Mouse (Mus musculus) liver, embryonic 14.5 days (tissue): ENCODE data around the gene Ddx41. TPM values are rescaled to one million over a fixed set of nuclear protein-coding genes. Genes with fewer than 3 reads are reported as not detected.

ENCODE experiments used
- ATAC-seq: fragments of 200-750 bp; cut with Nextera tagmentation; 2 replicates; pipeline ENCODE4 v1.8.0; 2017; ENCODE audit warnings: moderate number of reproducible peaks, mild to moderate bottlenecking, moderate library complexity; ENCODE audit not compliant: insufficient read depth
- DNase-seq, 3 experiments: peaks; one replicate each; pipeline ENCODE4 v3.0.0-alpha.2; 2012 to 2013; ENCODE audit warnings: low read depth in 3 of 3, low spot score in 3 of 3
- H3K27ac ChIP-seq: fragments of 300-500 bp; sonication (generic); 2 replicates; pipeline ENCODE4 v1.5.1; 2014; ENCODE audit warnings: moderate library complexity, mild to moderate bottlenecking, control low read depth, inconsistent platforms
- H3K27me3 ChIP-seq: fragments of 300-500 bp; sonication (generic); 2 replicates; pipeline ENCODE4 v1.6.1; 2014; ENCODE audit warnings: mild to moderate bottlenecking, low read length, moderate library complexity; ENCODE audit not compliant: control insufficient read depth, insufficient read depth
- H3K36me3 ChIP-seq: fragments of 300-500 bp; sonication (generic); replicated peaks from 2 replicates; pipeline ENCODE4 v1.6.1; 2014; ENCODE audit warnings: low read depth; ENCODE audit not compliant: control insufficient read depth, insufficient read depth
- H3K4me1 ChIP-seq, 2 experiments: fragments of 200-500 bp in 1 of 2; fragments of 300-500 bp in 1 of 2; sonication (generic) in 1 of 2; replicated peaks; 2 replicates each; pipeline ENCODE4 v1.6.1; 2012 to 2014; ENCODE audit warnings: antibody characterized with exemption in 1 of 2, inconsistent platforms in 1 of 2, low read length in 1 of 2; ENCODE audit not compliant: control insufficient read depth in 2 of 2, insufficient read depth in 2 of 2
- H3K4me2 ChIP-seq: fragments of 300-500 bp; sonication (generic); 2 replicates; pipeline ENCODE4 v1.6.1; 2014; ENCODE audit warnings: low read depth, mild to moderate bottlenecking, control low read depth, moderate library complexity
- H3K4me3 ChIP-seq, 2 experiments: fragments of 200-500 bp in 1 of 2; fragments of 300-500 bp in 1 of 2; sonication (generic) in 1 of 2; 2 replicates each; pipeline ENCODE4 v1.5.1; 2012 to 2014; ENCODE audit warnings: low read depth in 2 of 2, low read length in 2 of 2, mild to moderate bottlenecking in 2 of 2, control low read depth in 1 of 2, inconsistent platforms in 1 of 2, moderate library complexity in 1 of 2; ENCODE audit not compliant: insufficient read depth in 1 of 2
- H3K9ac ChIP-seq: fragments of 300-500 bp; sonication (generic); replicated peaks from 2 replicates; pipeline ENCODE4 v1.6.1; 2014; ENCODE audit warnings: mild to moderate bottlenecking, control low read depth, moderate library complexity
- H3K9me3 ChIP-seq: fragments of 300-500 bp; sonication (generic); 2 replicates; pipeline ENCODE4 v1.6.1; 2016; ENCODE audit warnings: low read length, mixed read lengths; ENCODE audit not compliant: control insufficient read depth
- CTCF ChIP-seq: IDR thresholded peaks from 2 replicates; pipeline ENCODE4 v1.5.1; 2016; ENCODE audit warnings: antibody characterized with exemption, low read depth, control low read depth
- EP300 ChIP-seq: IDR thresholded peaks from 2 replicates; pipeline ENCODE4 v1.6.1; 2016; ENCODE audit warnings: antibody characterized with exemption, low read depth
- WGBS: fragments of 180-500 bp; shearing (Covaris S2); extraction: QIAGEN DNeasy Blood & Tissue Kit; methylation state at CpG from one replicate; pipeline ENCODE4 v1.1.7; 2014; ENCODE audit not compliant: insufficient replicate concordance; 5-methylcytosine and 5-hydroxymethylcytosine counted together
- polyA plus RNA-seq, 2 experiments: library from polyadenylated mRNA; depleted of rRNA in 1 of 2; stranded (reverse) in 1 of 2; unstranded in 1 of 2; fragments of >200 nt; fragmentation: Nextera tagmentation in 1 of 2; extraction: Ambion mirVana in 1 of 2; gene quantifications; 2 replicates each; pipeline versions ENCODE4 v1.2.1 to v1.2.3; 2012 to 2014

Gene Ddx41
- polyA plus RNA-seq, 2 experiments = 23.6 to 29.4 TPM

- no peaks in the 10 kb centered on the region for H3K4me1 ChIP-seq
- DNase-seq = no peak
- H3K27ac ChIP-seq = no peak overlapping the region
- no peak overlapping the region for H3K4me3 ChIP-seq
- no peak for ATAC-seq
- H3K36me3 ChIP-seq = no peaks in the 10 kb centered on the region
- TF ChIP-seq CTCF (no peak), EP300 (no peak)
- no peaks in the 10 kb centered on the region for H3K9me3 ChIP-seq
- no peak overlapping the region for H3K4me2 ChIP-seq
- no peaks in the 10 kb centered on the region for H3K27me3 ChIP-seq
- WGBS = 72% methylated on average over 6 of the region's 6 CpGs
- H3K9ac ChIP-seq = no peak overlapping the region
Measured at GRCm38 (mm10) chr13:55496661-55497060, 39.8 kb downstream of the Ddx41 start.

- H3K4me2 ChIP-seq = no peak overlapping the region
- H3K9ac ChIP-seq = no peak overlapping the region
- no peak overlapping the region for H3K4me3 ChIP-seq
- H3K4me1 ChIP-seq = no peaks in the 10 kb centered on the region
- H3K27ac ChIP-seq = no peak overlapping the region
- TF ChIP-seq EP300 (no peak), CTCF (no peak)
- no peaks in the 10 kb centered on the region; the same call in 1 of the 2 replicates for H3K27me3 ChIP-seq
- DNase-seq (no peak), ATAC-seq (no peak)
- no peaks in the 10 kb centered on the region for H3K36me3 ChIP-seq
- WGBS = 47% methylated on average over 4 of the region's 4 CpGs
- H3K9me3 ChIP-seq = no peaks in the 10 kb centered on the region
Measured at GRCm38 (mm10) chr13:55495702-55496101, 40.8 kb downstream of the Ddx41 start.

GRCm38 (mm10) chr13:55494883-55495621 lies 41.4 kb downstream of the Ddx41 start:
- 12% methylated on average over 18 of the region's 18 CpGs for WGBS
- H3K36me3 ChIP-seq = no peaks in the 10 kb centered on the region
- ATAC-seq (no peak), DNase-seq (no peak)
- no peaks in the 10 kb centered on the region; the same call in 1 of the 2 replicates for H3K27me3 ChIP-seq
- H3K4me2 ChIP-seq = no peak overlapping the region
- TF ChIP-seq EP300 = no peak
- TF ChIP-seq CTCF = no peak
- no peak overlapping the region for H3K27ac ChIP-seq
- no peaks in the 10 kb centered on the region for H3K4me1 ChIP-seq
- no peak overlapping the region for H3K9ac ChIP-seq
- no peaks in the 10 kb centered on the region for H3K9me3 ChIP-seq
- H3K4me3 ChIP-seq = no peak overlapping the region

- Histone ChIP-seq H3K36me3 (no peaks in the 10 kb centered on the region), H3K27me3 (peaks cover under 1% of the 10 kb centered on the region; the same call in 1 of the 2 replicates), H3K27ac (no peak overlapping the region), H3K4me2 (no peak overlapping the region), H3K4me1 (no peaks in the 10 kb centered on the region), H3K9me3 (no peaks in the 10 kb centered on the region), H3K4me3 (no peak overlapping the region), H3K9ac (no peak overlapping the region)
- ATAC-seq (no peak), DNase-seq (no peak)
- WGBS = 22% methylated on average over 2 of the region's 2 CpGs
- TF ChIP-seq CTCF (no peak), EP300 (no peak)
Measured at GRCm38 (mm10) chr13:55494257-55494656, 42.2 kb downstream of the Ddx41 start.

- 2% methylated on average over 49 of the region's 83 CpGs for WGBS
- peak within 1 kb of the TSS; percentile 52 to 55 for H3K4me3 ChIP-seq
- no peak for DNase-seq
- H3K4me1 ChIP-seq = no peaks in the 10 kb centered on the region; a peak in 1 of 4 replicates
- TF ChIP-seq CTCF = no peak
- no peak for TF ChIP-seq EP300
- ATAC-seq = peak; percentile 43; the same call in 1 of the 2 replicates
- no peak within 1 kb of the TSS for H3K27ac ChIP-seq
- peaks cover 51% of the 10 kb centered on the region for H3K27me3 ChIP-seq
- no peaks in the 10 kb centered on the region for H3K9me3 ChIP-seq
- H3K36me3 ChIP-seq = no peaks in the 10 kb centered on the region
- H3K4me2 ChIP-seq = peak within 1 kb of the TSS; percentile 61
- H3K9ac ChIP-seq = peak within 1 kb of the TSS; percentile 31
Measured at GRCm38 (mm10) chr13:55487578-55488498, 48.6 kb downstream of the Ddx41 start, which contains the start of gene Dbn1. Gene Dbn1, minus strand, starts transcription at chr13:55488111.
